Mouse (Mus musculus) WW6 (cell line): ENCODE results near the gene Auts2.

ENCODE experiments used
- DNase-seq: peaks from one replicate; pipeline ENCODE4 v3.0.0-alpha.2; 2013; ENCODE audit warnings: low read depth, low spot score

Auts2 gene

GRCm38 (mm10) chr5:131733324-131733660, 809.9 kb downstream of the Auts2 start:
- no peak for DNase-seq

- no peak for DNase-seq
Observed at GRCm38 (mm10) chr5:131732631-131733323, 810.4 kb downstream of the Auts2 start.

- no peak for DNase-seq
Observed at GRCm38 (mm10) chr5:131729456-131729855, 813.7 kb downstream of the Auts2 start.

- no peak for DNase-seq
Observed at GRCm38 (mm10) chr5:131727909-131728308, 815.2 kb downstream of the Auts2 start.

GRCm38 (mm10) chr5:131724508-131724907, 818.6 kb downstream of the Auts2 start:
- DNase-seq: no peak

GRCm38 (mm10) chr5:131722791-131723190, 820.4 kb downstream of the Auts2 start:
- DNase-seq: no peak

- DNase-seq: no peak
Observed at GRCm38 (mm10) chr5:131722361-131722760, 820.8 kb downstream of the Auts2 start.

GRCm38 (mm10) chr5:131718013-131718412, 825.1 kb downstream of the Auts2 start:
- DNase-seq: no peak

GRCm38 (mm10) chr5:131717359-131717965, 825.7 kb downstream of the Auts2 start:
- DNase-seq: no peak

GRCm38 (mm10) chr5:131714979-131715378, 828.2 kb downstream of the Auts2 start:
- no peak for DNase-seq

GRCm38 (mm10) chr5:131712441-131712840, 830.7 kb downstream of the Auts2 start:
- DNase-seq: no peak

- no peak for DNase-seq
Observed at GRCm38 (mm10) chr5:131711474-131712129, 831.5 kb downstream of the Auts2 start.

GRCm38 (mm10) chr5:131710735-131711473, 832.2 kb downstream of the Auts2 start:
- DNase-seq: no peak

- no peak for DNase-seq
Observed at GRCm38 (mm10) chr5:131707471-131707870, 835.7 kb downstream of the Auts2 start.

- DNase-seq: no peak
Observed at GRCm38 (mm10) chr5:131703729-131704128, 839.4 kb downstream of the Auts2 start.

- no peak for DNase-seq
Observed at GRCm38 (mm10) chr5:131702840-131703392, 840.2 kb downstream of the Auts2 start.

- DNase-seq: no peak
Observed at GRCm38 (mm10) chr5:131698900-131699299, 844.2 kb downstream of the Auts2 start.

GRCm38 (mm10) chr5:131690781-131691180, 852.4 kb downstream of the Auts2 start:
- no peak for DNase-seq

- DNase-seq: no peak
Observed at GRCm38 (mm10) chr5:131686956-131687618, 856.1 kb downstream of the Auts2 start.

GRCm38 (mm10) chr5:131680127-131680845, 862.9 kb downstream of the Auts2 start:
- no peak for DNase-seq

- DNase-seq: no peak
Observed at GRCm38 (mm10) chr5:131679523-131679922, 863.6 kb downstream of the Auts2 start.
